8 mouse cellular contexts compared by ENCODE assay signal in genomic region chr1:192726996-192727624, GRCm38 (mm10). TPM values are rescaled to one million over a fixed set of nuclear protein-coding genes. Genes with fewer than 3 reads are reported as not detected.
DNase-seq lines count a peak whose midpoint lies in the region; ATAC-seq and TF ChIP-seq lines count a peak whose summit lies in the region.

No protein-coding gene starts in this region.

- H3K4me2 ChIP-seq in liver, embryonic 14.5 days (ENCODE audit: low read depth), result no peak overlapping the region
- H3K4me2 ChIP-seq in neural tube, embryonic 14.5 days (ENCODE audit: low read depth, low read length), result no peak overlapping the region

- no peaks in the 10 kb centered on the region for H3K27me3 ChIP-seq in liver, embryonic 14.5 days (ENCODE audit: control insufficient read depth, insufficient read depth, low read length)
- no peaks in the 10 kb centered on the region for H3K27me3 ChIP-seq in neural tube, embryonic 14.5 days (ENCODE audit: control insufficient read depth, insufficient read depth, low read length)

- H3K36me3 ChIP-seq in liver, embryonic 14.5 days (replicated peaks; ENCODE audit: control insufficient read depth, insufficient read depth, low read depth), result no peaks in the 10 kb centered on the region
- H3K36me3 ChIP-seq in neural tube, embryonic 14.5 days (ENCODE audit: control insufficient read depth, insufficient read depth, low read length), result no peaks in the 10 kb centered on the region

- ATAC-seq in liver, embryonic 14.5 days (ENCODE audit: insufficient read depth), result no peak
- peak; percentile 86 for ATAC-seq in neural tube, embryonic 14.5 days (ENCODE audit: low read depth)

- H3K9me3 ChIP-seq in liver, embryonic 14.5 days (ENCODE audit: control insufficient read depth, low read length), result no peaks in the 10 kb centered on the region
- no peaks in the 10 kb centered on the region for H3K9me3 ChIP-seq in neural tube, embryonic 14.5 days (ENCODE audit: control insufficient read depth, low read length)

- no peaks in the 10 kb centered on the region for H3K4me1 ChIP-seq in liver, embryonic 14.5 days (replicated peaks; ENCODE audit: control insufficient read depth in 2 of 2, insufficient read depth in 2 of 2, low read length in 1 of 2)
- H3K4me1 ChIP-seq in neural tube, embryonic 14.5 days (ENCODE audit: control insufficient read depth, insufficient read depth, low read length), result no peaks in the 10 kb centered on the region

- H3K9ac ChIP-seq in liver, embryonic 14.5 days (replicated peaks), result no peak overlapping the region
- no peak overlapping the region for H3K9ac ChIP-seq in neural tube, embryonic 14.5 days (replicated peaks; ENCODE audit: low read depth, low read length)

- TF ChIP-seq EP300 in liver, embryonic 14.5 days (IDR thresholded peaks at IDR 0.05; ENCODE audit: low read depth), result no peak

- WGBS in liver, embryonic 14.5 days (ENCODE audit: insufficient replicate concordance), result 47% methylated on average over 11 of the region's 11 CpGs
- WGBS in neural tube, embryonic 14.5 days, result 55% methylated on average over 11 of the region's 11 CpGs

- peak; percentile 92 for TF ChIP-seq CTCF in liver, embryonic 14.5 days (IDR thresholded peaks at IDR 0.05; ENCODE audit: low read depth)

- H3K27ac ChIP-seq in liver, embryonic 14.5 days, result no peak overlapping the region
- H3K27ac ChIP-seq in neural tube, embryonic 14.5 days (ENCODE audit: low read depth, low read length), result no peak overlapping the region

- H3K4me3 ChIP-seq in liver, embryonic 14.5 days (ENCODE audit: insufficient read depth in 1 of 2, low read depth in 2 of 2, low read length in 2 of 2), result no peak overlapping the region
- H3K4me3 ChIP-seq in neural tube, embryonic 14.5 days (ENCODE audit: low read depth, low read length), result no peak overlapping the region

- DNase-seq in CD4-positive helper T cell, adult 2 months (ENCODE audit: low read depth, low spot score), result peak; percentile 48
- peak; percentile 30 for DNase-seq in adrenal gland, adult 8-10 months
- peak; percentile 27 for DNase-seq in embryo, embryonic 11.5 days (ENCODE audit: low read depth, low spot score)
- peak; percentile 56 for DNase-seq in heart, adult 8-10 months (ENCODE audit: low spot score)
- peak; percentile 38 for DNase-seq in kidney, adult 9 months
- peak in 2 of 3 experiments; percentile 11 to 17 for DNase-seq in liver, embryonic 14.5 days (ENCODE audit: low read depth in 3 of 3, low spot score in 3 of 3)
- peak; percentile 56 for DNase-seq in thymus, postnatal 0 days (ENCODE audit: low spot score)

RNA-seq across cellular contexts. Expression of gene Hhat, which starts 43.9 kb away (rescaled TPM):
- total RNA-seq in adrenal gland, adult 8-10 months (2022), result 1 to 10 TPM; 5.7 to 9.3 (median 7.5) TPM
- 1 to 10 TPM; 2.1 to 3.6 (median 2.8) TPM for total RNA-seq in heart, adult 8-10 months (2022)
- 0.53 and 0.73 TPM in 2 replicates for polyA plus RNA-seq in liver, embryonic 14.5 days (2012; rRNA removed)
- polyA plus RNA-seq in liver, embryonic 14.5 days (2014; fragmentation: Nextera tagmentation; extraction: Ambion mirVana), result 0.54 and 1.4 TPM in 2 replicates
- polyA plus RNA-seq in neural tube, embryonic 14.5 days (2014; fragmentation: Nextera tagmentation; extraction: Ambion mirVana), result 3.1 and 3.5 TPM in 2 replicates
- 3.6 and 3.7 TPM in 2 replicates for polyA plus RNA-seq in thymus, postnatal 0 days (2015; fragmentation: Nextera tagmentation; extraction: Ambion mirVana)
